Mouse (Mus musculus): ENCODE data around the gene Atp5g1. TPM values are rescaled to one million over a fixed set of nuclear protein-coding genes. Genes with fewer than 3 reads are reported as not detected.

Gene Atp5g1
- polyA plus RNA-seq, 1 experiment from 2014 or later = 693 TPM

Other genes with a start within 250 kb of the Atp5g1 start
- 16.1 and 18.2 TPM in 2 replicates for gene Gngt2, start 238.5 kb downstream of the Atp5g1 start, polyA plus RNA-seq (2015; fragmentation: Nextera tagmentation; extraction: Ambion mirVana)
- 9.7 and 9.9 TPM in 2 replicates for gene Abi3, start 233.2 kb downstream of the Atp5g1 start, polyA plus RNA-seq (2015; fragmentation: Nextera tagmentation; extraction: Ambion mirVana)
- 3.0 and 4.5 TPM in 2 replicates for gene B4galnt2, start 160.8 kb downstream of the Atp5g1 start, polyA plus RNA-seq (2015; fragmentation: Nextera tagmentation; extraction: Ambion mirVana)
- gene Igf2bp1, start 69.7 kb downstream of the Atp5g1 start, polyA plus RNA-seq (2015; fragmentation: Nextera tagmentation; extraction: Ambion mirVana) = 24.1 and 26.7 TPM in 2 replicates
- 2.5 and 5.3 TPM in 2 replicates for gene Gip, start 51.1 kb downstream of the Atp5g1 start, polyA plus RNA-seq (2015; fragmentation: Nextera tagmentation; extraction: Ambion mirVana)
- 80.5 and 92.6 TPM in 2 replicates for gene Snf8, start 40.8 kb downstream of the Atp5g1 start, polyA plus RNA-seq (2015; fragmentation: Nextera tagmentation; extraction: Ambion mirVana)
- 32.6 and 34.0 TPM in 2 replicates for gene Ube2z, start 10.3 kb downstream of the Atp5g1 start, polyA plus RNA-seq (2015; fragmentation: Nextera tagmentation; extraction: Ambion mirVana)
- 0.25 TPM in 1 of 2 replicates, not detected in the other for gene Calcoco2, start 36.3 kb upstream of the Atp5g1 start, polyA plus RNA-seq (2015; fragmentation: Nextera tagmentation; extraction: Ambion mirVana)
- 0.21 and 0.58 TPM in 2 replicates for gene Ttll6, start 58.1 kb upstream of the Atp5g1 start, polyA plus RNA-seq (2015; fragmentation: Nextera tagmentation; extraction: Ambion mirVana)
- not detected in 2 replicates for gene Hoxb13, start 118.6 kb upstream of the Atp5g1 start, polyA plus RNA-seq (2015; fragmentation: Nextera tagmentation; extraction: Ambion mirVana)
- gene Hoxb9, start 195.8 kb upstream of the Atp5g1 start, polyA plus RNA-seq (2015; fragmentation: Nextera tagmentation; extraction: Ambion mirVana) = 0.14 and 0.16 TPM in 2 replicates
- gene Hoxb8, start 206.2 kb upstream of the Atp5g1 start, polyA plus RNA-seq (2015; fragmentation: Nextera tagmentation; extraction: Ambion mirVana) = 0.44 and 1.5 TPM in 2 replicates
- gene Hoxb7, start 211.0 kb upstream of the Atp5g1 start, polyA plus RNA-seq (2015; fragmentation: Nextera tagmentation; extraction: Ambion mirVana) = 6.3 and 8.3 TPM in 2 replicates
- gene Hoxb6, start 216.8 kb upstream of the Atp5g1 start, polyA plus RNA-seq (2015; fragmentation: Nextera tagmentation; extraction: Ambion mirVana) = 5.6 and 8.3 TPM in 2 replicates
- 13.8 TPM in 2 replicates for gene Hoxb5, start 227.7 kb upstream of the Atp5g1 start, polyA plus RNA-seq (2015; fragmentation: Nextera tagmentation; extraction: Ambion mirVana)
- gene Hoxb4, start 242.6 kb upstream of the Atp5g1 start, polyA plus RNA-seq (2015; fragmentation: Nextera tagmentation; extraction: Ambion mirVana) = 2.2 and 2.7 TPM in 2 replicates
- 0.99 and 1.5 TPM in 2 replicates for gene Hoxb3, start 247.7 kb upstream of the Atp5g1 start, polyA plus RNA-seq (2015; fragmentation: Nextera tagmentation; extraction: Ambion mirVana)

Data from stomach, embryonic 16.5 days (tissue).